Mouse (Mus musculus): ENCODE measurements around the gene Cd68.

Cd68 gene

DNA sequence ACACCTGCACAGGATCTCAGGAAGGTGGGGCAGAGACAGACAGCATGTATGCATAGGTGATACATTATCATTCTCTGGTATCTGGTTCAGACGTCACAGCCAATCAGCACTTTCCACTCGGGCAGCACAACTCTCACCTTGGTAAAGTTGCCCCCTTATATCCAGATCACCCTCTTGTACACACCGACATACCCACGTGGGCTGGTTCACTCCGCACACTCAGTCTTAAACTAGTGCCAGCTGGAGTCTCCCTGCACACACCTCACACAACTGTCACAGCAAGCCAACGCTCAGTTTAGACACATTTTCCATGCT, 29.1 kb upstream of the Cd68 start:
- DNase-seq (ENCODE audit: low spot score): no peak

DNA sequence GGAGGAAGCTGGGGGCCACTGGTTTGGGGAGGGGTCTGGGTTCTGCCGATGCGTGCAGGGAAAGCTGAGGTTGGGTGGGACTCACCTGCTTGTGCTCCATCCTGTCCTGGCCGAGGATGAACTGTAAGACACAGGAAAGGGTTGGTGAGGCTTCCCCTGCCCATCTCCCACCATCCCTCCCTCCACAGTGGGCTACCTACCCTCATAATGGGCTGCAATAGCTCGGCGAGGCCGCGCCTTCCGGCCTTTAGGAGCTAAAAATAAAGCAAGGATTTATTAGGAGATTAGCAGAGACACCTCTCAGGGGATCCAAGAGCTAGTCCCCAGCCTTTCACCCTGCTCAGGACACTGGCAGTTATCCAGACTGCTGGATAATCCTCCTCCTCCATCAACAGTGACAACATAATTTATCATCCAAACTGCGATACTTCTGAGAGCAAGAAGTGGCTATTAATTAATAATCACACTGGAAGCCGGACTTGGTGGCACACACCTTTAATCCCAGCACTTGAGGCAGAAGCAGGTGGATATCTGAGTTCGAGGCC, 27.5 kb upstream of the Cd68 start:
- DNase-seq (ENCODE audit: low spot score): no peak

DNA sequence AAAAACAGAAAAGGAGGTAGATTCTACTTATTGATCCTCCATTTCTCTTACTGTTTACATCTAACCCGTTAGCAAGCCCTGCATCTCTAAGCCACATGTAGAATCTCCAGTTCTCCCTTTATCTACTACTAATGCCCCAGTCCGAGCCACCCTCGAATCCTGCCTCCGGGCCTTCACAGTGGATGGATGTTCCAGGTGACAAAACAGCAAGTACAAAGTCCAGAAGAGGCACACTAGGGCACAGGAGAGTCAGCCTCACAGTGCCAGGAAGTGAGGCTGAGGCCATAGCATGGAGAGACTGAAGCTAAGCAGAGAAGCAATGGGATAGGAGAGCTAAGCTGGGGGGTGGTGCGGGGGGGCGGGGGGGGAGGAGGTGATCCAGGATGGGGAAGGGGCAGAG, 26.9 kb upstream of the Cd68 start:
- no peak for DNase-seq (ENCODE audit: low spot score)

DNA sequence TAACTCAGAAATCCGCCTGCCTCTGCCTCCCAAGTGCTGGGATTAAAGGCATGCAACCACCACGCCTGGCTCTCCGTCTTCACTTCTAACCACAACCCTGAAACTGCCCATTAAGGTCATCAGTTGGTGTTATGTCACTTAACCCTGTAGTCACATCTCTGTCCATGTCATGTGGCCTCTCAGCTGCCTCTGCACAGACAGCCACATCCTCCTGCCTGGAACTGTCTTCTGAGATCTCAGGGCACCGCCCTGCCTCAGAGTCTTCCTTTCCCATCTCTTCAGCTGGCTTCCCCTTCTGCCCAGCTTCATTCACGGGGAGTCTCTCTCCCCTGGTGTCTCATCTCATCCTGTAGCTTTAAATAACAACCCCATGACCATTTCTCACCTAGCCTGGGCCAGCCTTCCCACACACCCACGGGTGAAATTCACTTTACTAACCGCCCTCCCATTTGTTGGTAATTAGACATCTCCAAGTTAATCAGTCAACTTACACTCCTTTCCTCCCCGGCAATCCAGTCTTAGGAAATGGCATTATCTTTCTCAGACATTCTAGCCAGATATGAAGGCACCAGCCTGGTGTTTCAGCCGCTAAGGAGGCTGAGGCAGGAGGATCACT, 26.4 kb upstream of the Cd68 start:
- DNase-seq (ENCODE audit: low spot score): no peak

DNA sequence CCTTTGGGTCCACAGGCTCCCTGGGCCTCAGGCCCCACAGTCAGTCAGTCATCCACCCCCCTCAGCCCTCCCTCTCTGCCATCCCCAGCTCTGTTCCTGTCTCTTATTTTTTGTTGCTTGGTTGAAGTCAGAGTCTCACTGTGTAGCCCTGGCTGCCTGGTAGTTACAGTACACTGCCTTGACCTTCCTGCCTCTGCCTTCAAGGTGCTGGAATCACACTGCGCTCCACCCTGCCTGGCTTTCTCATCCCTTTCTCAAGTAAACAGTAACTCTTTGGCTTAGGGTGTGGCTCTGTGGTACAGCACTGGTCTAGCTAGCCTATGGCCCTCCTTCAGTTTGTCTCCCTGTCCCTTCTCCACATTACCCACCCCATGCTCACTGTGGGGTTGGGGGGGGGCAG, 23.9 kb upstream of the Cd68 start:
- DNase-seq (ENCODE audit: low spot score): no peak

DNA sequence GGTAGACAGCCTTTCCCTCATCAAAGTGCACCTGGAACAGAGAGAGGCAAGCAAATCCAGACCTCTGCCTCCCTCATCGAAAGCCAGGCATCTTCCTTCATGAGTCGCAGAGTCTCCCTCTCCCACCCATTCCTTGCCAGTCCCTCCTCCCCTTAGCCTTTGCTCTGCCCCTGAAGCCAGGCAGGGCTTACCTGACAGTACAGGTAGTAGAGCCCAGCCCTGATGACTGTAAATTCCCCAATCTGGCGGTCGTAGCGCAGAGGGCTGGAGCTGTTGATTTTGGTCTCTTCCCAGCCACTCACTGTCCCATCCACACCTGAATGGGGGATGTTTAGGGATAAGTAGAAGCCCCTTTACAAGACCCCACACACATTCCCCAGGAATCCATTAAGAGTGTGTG, 21.1 kb upstream of the Cd68 start:
- no peak for DNase-seq (ENCODE audit: low spot score)

DNA sequence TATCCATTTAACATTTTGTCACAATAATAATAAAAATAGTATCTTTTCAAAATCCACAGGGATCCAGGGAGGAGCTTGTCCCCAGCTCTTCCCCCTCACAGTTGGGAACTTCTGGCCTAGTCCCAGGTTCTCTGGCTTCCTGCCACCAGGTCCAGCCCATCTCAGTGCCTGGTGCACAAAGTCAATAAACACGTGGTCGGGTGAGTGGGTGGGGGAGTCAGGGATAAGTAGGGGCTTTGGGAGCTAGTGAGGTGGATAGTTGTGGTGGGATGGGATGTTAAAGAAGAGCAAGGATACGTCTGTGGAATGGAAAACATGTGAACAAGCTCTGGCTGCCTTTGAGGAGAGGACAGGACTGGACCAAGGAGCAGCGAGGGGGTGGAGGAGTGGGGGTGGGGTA, 20.4 kb upstream of the Cd68 start:
- DNase-seq (ENCODE audit: low spot score): peak; percentile 95

DNA sequence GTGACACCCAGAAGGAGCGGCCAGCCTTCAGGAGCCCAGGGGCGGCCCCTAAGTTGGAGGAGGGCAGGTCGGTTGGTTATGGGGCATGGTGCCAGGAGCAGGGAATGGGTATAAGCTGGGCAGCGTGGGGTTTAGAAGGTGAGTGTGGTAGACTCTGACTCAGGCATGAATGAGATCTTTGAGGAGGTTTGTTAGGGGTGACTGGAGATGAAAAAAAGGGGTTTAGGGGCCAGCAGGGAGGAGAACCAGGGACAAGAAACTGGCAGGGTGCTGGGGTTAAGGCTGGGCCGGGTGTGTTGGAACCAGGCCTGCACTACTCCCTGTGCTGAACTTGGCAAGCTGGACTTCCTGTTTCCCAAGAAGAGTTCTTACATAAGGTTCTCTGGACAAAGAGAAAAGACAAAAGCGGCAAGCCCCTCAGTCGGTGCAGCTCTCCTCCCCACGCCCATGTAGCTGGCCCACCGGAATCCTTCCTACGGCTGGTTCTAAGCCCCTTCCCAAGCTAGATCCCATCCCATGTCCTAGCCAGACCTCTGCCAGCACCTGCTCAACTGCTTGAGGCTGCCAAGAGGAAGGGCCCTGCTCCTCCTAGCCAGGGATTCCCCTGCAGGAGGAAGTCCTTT, 19.7 kb upstream of the Cd68 start, which contains the start of gene Tnfsf13:
Gene Tnfsf13, minus strand, starts transcription at position 259 of the 623 bp plus-strand sequence.
- DNase-seq (ENCODE audit: low spot score): peak; percentile 81

DNA sequence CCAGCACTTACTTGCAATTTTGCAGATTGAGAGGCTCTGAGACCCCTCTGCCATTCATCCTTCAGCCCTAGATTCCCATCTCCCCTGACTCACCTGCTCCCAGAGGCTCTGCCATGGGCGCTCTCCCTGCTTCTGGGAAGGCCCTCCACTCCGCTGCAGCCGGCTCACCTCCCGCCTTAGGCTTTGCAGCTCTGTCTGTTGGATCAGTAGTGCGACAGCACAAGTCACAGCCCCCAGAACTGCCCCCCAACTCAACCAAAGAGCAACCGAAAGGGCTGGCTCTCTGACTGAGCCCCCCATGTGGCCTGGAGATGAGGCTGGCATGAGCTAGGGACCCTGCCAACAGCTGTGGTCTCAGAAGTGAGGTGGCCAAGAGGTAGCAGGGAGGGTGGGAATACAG, 19.0 kb upstream of the Cd68 start:
- DNase-seq (ENCODE audit: low spot score): peak; percentile 52

DNA sequence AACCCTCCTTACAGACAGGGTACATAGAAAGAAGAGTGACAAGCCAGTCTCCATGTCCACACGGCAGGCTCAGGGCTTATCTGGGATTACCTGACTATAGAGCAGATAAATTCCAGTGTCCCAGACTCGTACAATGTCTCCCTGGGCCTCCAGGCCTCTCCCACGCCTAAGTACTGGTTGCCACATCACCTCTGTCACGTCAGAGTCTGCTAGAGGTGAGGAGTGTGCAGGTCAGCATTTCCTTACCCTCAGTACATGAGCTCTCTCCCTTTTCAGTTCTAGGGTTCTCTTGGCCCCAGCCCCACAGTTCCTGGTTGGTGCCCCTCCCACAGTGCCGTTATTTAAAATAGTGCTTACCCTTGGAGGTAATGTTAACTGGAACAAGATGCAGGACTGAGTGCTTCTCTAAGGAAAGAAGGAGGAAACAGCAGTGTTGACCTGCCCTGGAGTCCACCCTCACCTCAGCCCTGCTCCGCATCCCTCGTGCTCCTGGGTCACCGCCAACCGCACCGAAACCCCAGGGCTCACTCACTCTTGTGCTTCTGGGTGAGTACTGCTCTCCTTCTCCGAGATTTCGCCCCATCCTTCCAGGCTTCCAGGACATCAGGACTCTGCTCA, 18.3 kb upstream of the Cd68 start:
- peak; percentile 65 for DNase-seq (ENCODE audit: low spot score)

DNA sequence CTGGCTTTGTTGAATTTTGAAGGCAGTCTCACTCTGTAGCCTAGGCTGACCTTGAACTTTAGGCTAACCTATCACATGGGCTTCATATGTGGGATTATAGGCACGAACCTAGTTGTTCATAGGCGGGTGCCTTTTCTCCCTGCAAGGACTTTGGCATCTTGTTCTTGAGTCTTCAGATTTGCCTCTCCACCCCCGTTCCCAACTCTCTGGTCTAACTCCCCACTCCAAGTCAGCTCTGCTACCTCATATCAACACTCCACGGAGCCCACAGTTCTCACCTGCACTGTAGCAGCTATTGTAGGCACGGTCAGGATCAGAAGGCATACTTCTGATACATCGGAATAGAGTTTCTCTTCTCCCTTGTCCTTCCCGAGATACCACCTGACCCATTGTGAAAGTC, 17.6 kb upstream of the Cd68 start:
- no peak for DNase-seq (ENCODE audit: low spot score)

DNA sequence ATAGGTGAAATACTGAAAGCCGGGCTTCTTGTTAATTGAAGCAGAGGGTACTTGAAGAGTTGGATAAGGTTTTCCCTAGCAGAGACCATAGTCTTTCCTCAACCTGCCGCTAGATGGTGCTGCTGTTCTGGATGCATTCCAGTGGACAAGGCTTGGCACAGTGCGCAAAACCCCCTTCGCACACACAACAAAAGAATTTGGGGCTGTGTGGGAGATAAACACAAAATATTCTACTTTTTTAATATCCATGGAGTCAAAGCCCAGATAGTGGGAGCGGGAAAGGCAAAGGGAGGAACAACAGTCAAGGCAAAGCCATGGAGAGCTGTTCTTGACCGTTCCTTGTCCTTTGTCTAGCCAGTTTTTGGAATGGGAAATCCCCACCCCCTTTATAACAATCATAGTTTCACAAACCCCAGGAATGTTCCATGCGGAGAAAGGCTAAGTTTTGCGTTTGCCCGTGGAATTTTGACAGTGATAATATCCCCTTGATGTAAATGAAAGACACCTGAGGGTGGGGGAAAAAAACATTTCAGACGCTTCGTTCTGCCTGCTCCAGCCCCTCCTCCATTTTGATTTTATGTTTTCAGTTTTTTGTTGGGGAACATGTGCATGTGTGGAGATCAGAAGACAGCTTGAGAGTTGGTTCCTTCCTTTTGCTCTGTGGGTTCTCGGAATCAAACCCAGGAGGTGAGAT, 17.0 kb upstream of the Cd68 start:
- peak; percentile 95 for DNase-seq (ENCODE audit: low spot score)

DNA sequence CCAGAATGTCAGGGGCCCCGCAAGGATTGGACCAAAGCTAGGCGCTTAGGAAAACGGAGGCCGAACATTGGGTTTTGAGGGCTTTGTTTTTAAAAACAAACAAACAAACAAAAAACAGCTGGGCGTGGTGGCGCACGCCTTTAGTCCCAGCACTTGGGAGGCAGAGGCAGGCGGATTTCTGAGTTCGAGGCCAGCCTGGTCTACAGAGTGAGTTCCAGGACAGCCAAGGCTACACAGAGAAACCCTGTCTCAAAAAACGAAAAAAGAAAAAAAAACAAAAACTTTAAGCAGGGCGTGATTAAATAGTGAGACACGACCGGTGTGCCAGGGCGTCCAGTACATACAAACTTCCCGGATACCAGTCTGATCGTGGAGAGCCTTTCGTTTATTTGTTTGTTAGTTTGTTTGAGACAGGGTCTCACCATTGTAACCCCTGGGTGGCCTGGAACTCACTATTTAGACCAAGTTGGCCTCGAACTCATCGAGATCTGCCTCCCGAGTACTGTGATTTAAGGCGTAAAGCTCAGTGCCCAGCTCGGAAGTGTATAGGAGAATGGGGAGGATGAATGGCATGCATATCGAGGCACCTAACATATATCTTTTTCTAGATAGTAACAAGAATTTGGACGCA, 16.4 kb upstream of the Cd68 start:
- DNase-seq (ENCODE audit: low spot score): peak; percentile 61

DNA sequence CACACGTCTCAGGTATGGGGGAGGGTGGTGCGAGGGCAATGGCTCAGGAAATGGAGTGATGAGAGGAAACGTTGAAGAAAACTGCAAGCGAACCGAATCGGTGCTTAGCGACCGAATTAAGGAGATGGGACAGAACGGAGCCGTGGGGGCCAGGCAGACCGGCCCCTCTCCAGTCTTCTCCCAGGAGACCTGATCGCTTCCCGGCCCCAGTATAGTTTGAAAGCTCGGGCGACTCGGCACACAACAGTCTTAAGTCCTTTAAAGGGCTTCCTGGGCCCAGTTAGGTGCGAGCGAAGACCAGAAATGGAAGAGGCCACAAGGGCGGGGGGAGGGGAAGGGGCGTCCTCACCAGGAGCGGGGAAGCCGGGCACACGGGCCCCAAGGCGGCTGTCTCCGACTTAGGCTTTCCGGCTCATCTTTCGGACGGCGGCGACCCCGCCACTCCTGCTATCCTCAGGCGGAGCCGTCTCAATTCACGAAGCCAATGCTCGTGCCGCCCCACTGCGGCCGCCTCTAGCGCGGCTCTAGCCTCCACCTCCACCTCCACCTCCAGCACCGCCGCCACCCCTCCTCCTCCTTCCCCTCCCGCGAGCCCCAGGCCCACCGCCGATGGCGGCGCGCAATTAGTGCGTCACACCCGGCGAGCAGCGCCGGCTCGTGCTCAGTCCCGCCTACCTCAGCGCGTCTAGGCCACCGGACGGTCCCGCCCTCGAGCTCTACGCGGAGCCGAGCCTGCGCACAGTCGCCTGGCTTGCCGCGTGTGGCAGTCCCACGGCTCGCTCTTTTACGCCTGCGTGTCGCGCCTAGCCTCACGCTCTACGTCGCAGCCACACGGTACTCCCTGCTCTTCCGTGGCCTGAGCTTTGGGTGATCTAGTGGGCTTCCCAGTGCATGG, 15.6 kb upstream of the Cd68 start, which contains the start of gene Senp3:
Gene Senp3, minus strand, starts transcription at position 771 of the 895 bp plus-strand sequence.
- DNase-seq (ENCODE audit: low spot score): peak; percentile 98

DNA sequence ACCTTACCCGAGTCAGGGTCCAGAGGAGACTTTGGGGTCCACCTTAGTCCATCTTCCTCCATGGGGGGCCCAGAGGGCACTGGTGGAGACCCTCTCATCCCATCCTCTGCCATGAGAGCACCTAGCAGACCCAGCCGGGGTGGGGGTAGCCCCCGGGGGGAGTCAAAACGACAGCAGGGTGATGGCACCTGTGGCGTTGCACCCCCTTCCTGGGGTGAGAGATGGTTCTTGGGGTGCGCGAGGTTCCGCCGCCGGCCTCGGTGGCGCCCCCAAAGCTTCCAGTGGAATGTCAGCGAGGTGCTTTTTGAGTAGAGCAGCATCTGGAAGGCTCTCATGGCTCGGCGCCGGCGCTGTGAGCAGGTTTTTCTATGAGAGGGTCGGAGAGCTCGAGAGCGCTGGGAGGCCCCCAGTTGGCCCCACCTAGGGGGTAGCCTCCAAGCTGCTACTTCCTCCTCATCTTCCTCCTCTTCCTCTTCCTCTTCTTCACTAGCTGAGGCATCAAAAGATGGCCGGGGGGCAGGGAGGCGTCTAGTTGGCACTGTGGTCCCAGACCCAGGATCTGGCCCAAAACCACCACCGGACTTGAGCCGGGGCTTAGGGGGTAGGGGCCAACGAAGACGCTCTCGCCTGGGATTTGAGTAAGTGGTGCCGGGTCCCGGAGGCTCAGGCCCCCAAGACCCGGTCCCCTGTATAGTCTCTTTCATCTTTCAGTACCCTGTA, 14.3 kb upstream of the Cd68 start:
- DNase-seq (ENCODE audit: low spot score): no peak

DNA sequence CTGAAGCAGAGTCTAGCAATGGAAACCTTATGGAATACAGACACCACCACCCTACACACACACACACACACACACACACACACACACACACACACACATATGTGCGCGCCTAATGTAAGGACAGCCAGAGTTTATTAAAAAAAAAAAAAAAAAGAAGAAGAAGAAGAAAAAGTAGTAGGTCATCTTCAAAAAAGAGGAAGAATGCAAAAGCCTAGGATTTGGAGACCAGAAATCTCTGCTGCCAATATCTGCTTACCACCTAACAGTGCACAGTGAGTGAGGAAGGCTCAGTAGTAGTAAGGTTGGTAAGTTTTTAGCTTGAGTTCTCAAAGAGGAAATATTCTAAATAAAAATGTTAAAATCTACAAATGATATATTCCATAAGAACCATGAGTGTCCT, 13.2 kb upstream of the Cd68 start:
- no peak for DNase-seq (ENCODE audit: low spot score)

DNA sequence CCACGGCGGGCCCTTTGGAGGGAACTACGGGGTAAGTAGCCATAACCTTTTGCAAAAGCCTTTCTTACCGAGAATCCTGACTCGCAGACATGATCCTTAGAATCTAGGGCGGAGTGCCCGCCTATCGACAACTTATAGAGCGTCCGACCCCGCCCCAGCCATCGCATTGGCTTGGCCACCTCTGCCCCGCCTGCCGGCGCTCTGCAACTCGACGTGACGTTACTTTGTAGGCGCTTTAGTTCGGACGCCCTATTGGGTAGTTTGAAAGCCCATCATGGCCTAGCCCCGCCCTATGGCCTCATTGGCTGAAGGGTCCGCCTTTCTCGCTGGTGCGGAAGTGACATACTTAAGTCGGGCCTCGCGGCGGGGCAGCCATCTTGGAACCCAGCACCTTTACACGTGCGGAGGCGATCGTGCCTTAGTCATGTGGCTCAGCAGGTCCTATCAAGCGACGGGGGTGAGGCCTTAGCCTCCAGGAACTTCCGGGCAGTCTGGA, 6.3 kb upstream of the Cd68 start, which contains the start of gene Eif4a1:
Gene Eif4a1, minus strand, starts transcription at position 213 of the 496 bp plus-strand sequence.
- peak; percentile 99 for DNase-seq (ENCODE audit: low spot score)

DNA sequence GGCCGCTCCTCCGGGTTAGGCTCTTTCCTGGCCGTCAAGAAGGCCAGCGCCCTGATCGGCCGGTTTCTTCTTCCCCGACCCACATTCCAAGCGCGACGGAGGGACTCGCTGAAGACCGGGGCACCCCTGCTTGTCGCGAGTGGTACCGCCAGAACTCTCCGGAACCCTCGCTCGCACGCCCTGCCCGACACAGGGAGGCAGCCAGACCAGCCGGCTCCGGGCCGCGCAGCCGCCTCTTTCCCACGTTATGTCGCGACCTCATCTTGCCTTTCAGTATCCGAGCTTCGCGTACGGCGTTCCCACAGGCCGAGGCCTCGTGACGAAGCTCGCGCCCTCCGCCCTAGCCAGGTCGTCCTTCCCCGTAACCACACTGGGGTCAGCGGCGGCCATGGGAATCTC, 5.8 kb upstream of the Cd68 start:
- no peak for DNase-seq (ENCODE audit: low spot score)

DNA sequence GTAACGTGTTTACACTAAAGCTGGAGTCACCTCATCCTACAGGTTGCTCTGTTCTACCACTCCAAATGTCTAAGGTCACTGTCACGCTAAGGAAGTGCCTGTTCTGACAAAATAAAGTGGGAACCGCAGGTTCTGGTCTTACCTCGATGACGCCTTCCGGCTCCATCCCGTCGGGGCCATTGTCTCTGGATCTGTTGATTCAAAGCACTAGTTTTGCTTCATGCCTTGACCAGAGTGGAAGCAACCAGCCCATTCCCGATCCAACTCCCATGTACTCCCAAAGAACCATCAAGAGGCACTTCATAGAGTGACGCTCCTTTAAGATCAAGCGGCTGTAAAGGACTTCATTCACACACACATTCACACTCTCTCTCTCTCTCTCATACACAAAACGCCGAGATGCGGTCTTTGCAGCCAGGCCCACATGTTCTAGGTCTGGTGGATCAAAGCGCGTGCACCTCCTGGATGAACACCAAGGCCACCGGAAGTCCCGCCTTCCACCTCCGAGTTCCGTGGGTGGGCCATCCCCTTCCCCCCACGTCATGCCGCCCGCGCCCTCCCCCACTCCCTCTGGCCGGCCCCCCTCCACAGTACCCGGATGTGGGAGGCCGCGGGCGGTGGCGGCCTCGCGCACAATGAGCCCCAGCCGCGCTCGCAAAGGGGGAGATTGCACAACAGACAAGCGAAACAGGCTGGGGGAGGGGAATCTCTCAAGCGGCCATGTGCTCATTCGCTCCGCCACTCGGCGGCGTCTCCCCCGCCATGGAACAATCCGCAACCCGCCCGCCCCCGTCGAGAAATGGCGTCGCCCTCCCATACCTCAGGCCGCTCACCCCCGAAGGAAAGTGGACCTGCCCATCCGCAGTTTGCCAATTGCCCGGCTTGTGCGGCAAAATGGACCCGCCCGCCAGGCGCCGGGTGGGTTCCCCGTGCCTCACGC, 5.1 kb upstream of the Cd68 start:
- DNase-seq (ENCODE audit: low spot score): peak; percentile 98

Data from testis, postnatal 10 days (tissue).